Mouse (Mus musculus) CD4-positive naive resting alpha-beta T cell, adult 76 days (primary cell): ENCODE measurements around the gene Hmces. TPM values are rescaled to one million over a fixed set of nuclear protein-coding genes. Genes with fewer than 3 reads are reported as not detected.

Experiments
- total RNA-seq: library from RNA; stranded (reverse); gene quantifications from one replicate; pipeline ENCODE4 v1.2.4, GENCODE M21; 2023

Gene Hmces
- 41.5 TPM for total RNA-seq

DNA sequence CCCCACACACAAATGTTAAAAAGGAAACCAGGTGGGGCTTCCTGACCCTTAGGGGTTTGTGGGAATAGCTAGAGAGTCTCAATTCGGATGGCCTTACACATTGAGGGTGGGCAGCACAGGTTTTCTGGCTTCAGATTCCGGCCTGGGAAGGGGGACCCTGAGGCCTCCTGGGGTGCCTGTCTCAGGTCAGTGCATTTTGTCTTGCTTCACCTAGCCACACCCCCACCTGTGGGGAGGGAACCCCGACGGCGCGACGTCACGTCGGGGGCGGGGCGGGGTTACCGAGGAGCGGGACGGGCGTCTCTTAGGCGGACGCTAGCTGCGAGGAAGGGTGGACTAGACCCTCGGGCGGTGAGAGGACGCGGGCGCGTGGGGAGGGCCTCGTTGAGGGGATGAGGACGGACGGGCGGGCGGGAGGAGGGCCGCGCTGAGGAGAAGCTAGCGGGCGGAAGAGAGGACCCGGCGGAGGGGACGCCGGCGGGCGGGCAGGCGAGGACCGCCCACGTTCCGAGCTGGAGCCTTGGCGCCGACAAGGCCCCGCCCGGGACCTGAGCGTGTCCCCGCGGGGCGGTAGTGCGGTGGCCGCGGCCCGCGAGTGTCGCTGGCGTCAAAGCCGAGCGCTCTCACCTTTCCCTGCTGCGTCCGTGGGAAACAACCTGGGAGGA lies at the start of gene Hmces:
Hmces (plus strand) TSS at position 275 of the 665 bp plus-strand sequence.

DNA sequence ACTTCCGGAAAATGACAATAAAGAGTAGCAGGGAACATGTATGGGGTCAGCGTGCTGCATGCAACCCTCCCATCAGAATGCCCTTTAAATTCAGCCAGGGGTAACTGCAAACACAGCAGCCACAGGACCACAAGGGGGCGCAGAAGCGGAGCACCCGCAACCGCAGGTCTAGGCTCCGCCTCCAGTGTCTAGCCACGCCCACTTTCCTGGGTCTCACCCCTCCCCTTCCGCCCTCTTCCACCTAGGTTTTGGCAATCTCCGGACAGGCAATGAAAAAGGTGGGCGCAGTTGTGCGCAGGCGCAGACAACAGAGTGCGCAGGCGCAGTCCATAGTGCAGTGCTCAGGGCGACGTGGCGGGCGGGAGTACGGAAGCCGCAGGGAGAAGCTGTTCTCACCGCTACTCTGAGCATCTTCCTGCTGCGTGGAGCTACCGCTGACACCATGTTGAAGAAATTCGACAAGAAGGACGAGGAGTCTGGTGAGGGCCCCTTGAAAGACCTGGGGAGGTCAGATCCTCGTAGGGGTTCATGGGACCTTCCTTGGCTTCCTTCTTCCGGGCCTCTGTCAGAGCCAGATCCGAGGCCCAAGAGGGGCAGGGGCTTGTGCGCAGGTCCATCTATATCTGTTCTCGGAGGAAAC lies 26.0 kb upstream of the Hmces start, which contains the start of gene Copg1:
Copg1 (plus strand) TSS at position 221 of the 640 bp plus-strand sequence.

GRCm38 (mm10) chr6:87981547-87982256 lies 68.0 kb downstream of the Hmces start, which contains the start of gene H1fx:
TSS of gene H1fx (minus strand) at chr6:87981637.

Other genes starting within 250 kb of the Hmces start
- 2.6 TPM for gene Aplf, start 241.7 kb upstream of the Hmces start, total RNA-seq
- not detected for gene Efcc1, start 183.1 kb upstream of the Hmces start, total RNA-seq
- gene Gp9, start 135.9 kb upstream of the Hmces start, total RNA-seq: not detected
- gene Rab43, start 101.8 kb upstream of the Hmces start, total RNA-seq: 28.1 TPM
- 6.3 TPM for gene Gm45140, start 78.1 kb upstream of the Hmces start, total RNA-seq
- 79.8 TPM for gene Isy1, start 75.1 kb upstream of the Hmces start, total RNA-seq
- gene Cnbp, start 62.8 kb upstream of the Hmces start, total RNA-seq: 566 TPM
- gene Copg1, start 26.1 kb upstream of the Hmces start, total RNA-seq: 173 TPM
- 0.64 TPM for gene H1fx, start 67.7 kb downstream of the Hmces start, total RNA-seq
- 151 TPM for gene Rab7, start 131.3 kb downstream of the Hmces start, total RNA-seq
- gene Rpn1, start 170.5 kb downstream of the Hmces start, total RNA-seq: 91.0 TPM